Mouse (Mus musculus): Measurements from ENCODE around the gene Prmt7.

DNA sequence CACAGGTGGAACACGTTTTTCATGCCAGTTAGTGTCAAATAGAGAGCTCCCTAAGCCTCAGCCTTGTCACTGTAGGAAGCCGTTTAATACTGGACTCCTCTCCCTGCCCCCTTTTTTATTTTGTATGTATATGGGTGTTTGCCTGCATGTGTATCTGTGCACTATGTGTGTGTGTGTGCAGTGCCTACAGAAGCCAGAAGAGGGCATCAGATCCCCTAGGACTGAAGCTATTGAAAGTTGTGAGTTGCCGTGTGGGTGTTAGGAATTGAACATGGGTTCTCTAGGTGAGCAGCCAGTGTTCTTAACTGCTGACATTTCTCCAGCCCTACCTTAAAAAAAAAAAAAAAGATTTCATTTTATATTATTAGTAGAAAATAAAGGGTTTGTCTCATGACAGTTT is 89.0 kb downstream of the Prmt7 start:
- TF ChIP-seq CTCF (conservative IDR thresholded peaks at IDR 0.05; ENCODE audit: insufficient read depth, insufficient read length, low read depth, low read length) (0 out of 2 replicates have a peak, but pooled peaks have one; percentile 9), POLR2A (IDR thresholded peaks at IDR 0.05; ENCODE audit: low read depth, low read length) (no peak)
